Mouse (Mus musculus) MEL (cell line): ENCODE measurements around the gene Man2a1. TPM values are rescaled to one million over a fixed set of nuclear protein-coding genes. Genes with fewer than 3 reads are reported as not detected.

ENCODE experiments used
- DNase-seq: peaks from one replicate; pipeline ENCODE4 v3.0.0; 2011; ENCODE audit warnings: low read depth, low spot score
- H3K27ac ChIP-seq: 2 replicates; pipeline ENCODE4 v1.5.1; 2012; ENCODE audit warnings: low read depth, mild to moderate bottlenecking, control low read depth, low read length, moderate library complexity; ENCODE audit not compliant: control insufficient read depth
- H3K27me3 ChIP-seq, 2 experiments: fragments of 150-350 bp in 1 of 2; sonication (generic) in 1 of 2; 2 replicates each; pipeline ENCODE4 v1.6.1; 2012; ENCODE audit warnings: low read length in 2 of 2, mild to moderate bottlenecking in 2 of 2, improper control_type of control experiment in 1 of 2, moderate library complexity in 1 of 2; ENCODE audit not compliant: insufficient read depth in 2 of 2, control insufficient read depth in 1 of 2
- H3K36me3 ChIP-seq, 2 experiments: 2 replicates each; pipeline ENCODE4 v1.6.1; 2012 to 2014; ENCODE audit warnings: low read length in 2 of 2, improper control_type of control experiment in 1 of 2, inconsistent platforms in 1 of 2, mild to moderate bottlenecking in 1 of 2; ENCODE audit not compliant: insufficient read depth in 2 of 2, control insufficient read depth in 1 of 2
- H3K4me1 ChIP-seq, 2 experiments: fragments of 150-350 bp in 1 of 2; sonication (generic) in 1 of 2; 2 replicates each; pipeline ENCODE4 v1.6.1; 2012; ENCODE audit warnings: low read length in 2 of 2, improper control_type of control experiment in 1 of 2, mild to moderate bottlenecking in 1 of 2; ENCODE audit not compliant: insufficient read depth in 2 of 2, control insufficient read depth in 1 of 2
- H3K4me3 ChIP-seq, 2 experiments: fragments of 150-350 bp in 1 of 2; sonication (generic) in 1 of 2; 2 replicates each; pipeline ENCODE4 v1.5.1; 2012; ENCODE audit warnings: low read depth in 2 of 2, low read length in 2 of 2, mild to moderate bottlenecking in 2 of 2, moderate library complexity in 2 of 2, control low read depth in 1 of 2, improper control_type of control experiment in 1 of 2; ENCODE audit not compliant: control insufficient read depth in 1 of 2, insufficient read depth in 1 of 2
- H3K79me2 ChIP-seq: 2 replicates; pipeline ENCODE4 v1.6.1; 2012; ENCODE audit warnings: mild to moderate bottlenecking, low read length, moderate library complexity; ENCODE audit not compliant: control insufficient read depth, poor library complexity, insufficient read depth
- H3K9ac ChIP-seq: 2 replicates; pipeline ENCODE4 v1.6.1; 2012; ENCODE audit warnings: low read depth, mild to moderate bottlenecking, control low read depth, low read length, moderate library complexity; ENCODE audit not compliant: control insufficient read depth, poor library complexity, severe bottlenecking
- H3K9me3 ChIP-seq: fragments of 150-350 bp; sonication (generic); replicated peaks from 2 replicates; pipeline ENCODE4 v1.6.1; 2012; ENCODE audit warnings: mild to moderate bottlenecking, low read length, improper control_type of control experiment, moderate library complexity; ENCODE audit not compliant: insufficient read depth
- BHLHE40 ChIP-seq: IDR thresholded peaks from 2 replicates; pipeline ENCODE4 v1.6.1; 2012; ENCODE audit warnings: low read depth, mild to moderate bottlenecking, inconsistent platforms, low read length, improper control_type of control experiment, borderline replicate concordance
- CTCF ChIP-seq, 3 experiments: IDR thresholded peaks in 2 of 3; conservative IDR thresholded peaks in 1 of 3; 2 replicates each; pipeline ENCODE4 v1.5.1; 2011 to 2012; ENCODE audit warnings: low read length in 3 of 3, low read depth in 2 of 3, mild to moderate bottlenecking in 2 of 3, improper control_type of control experiment in 1 of 3, inconsistent platforms in 1 of 3, mixed read lengths in 1 of 3, moderate library complexity in 1 of 3; ENCODE audit not compliant: control insufficient read depth in 1 of 3, insufficient read depth in 1 of 3, poor library complexity in 1 of 3, severe bottlenecking in 1 of 3
- EP300 ChIP-seq, 2 experiments: IDR thresholded peaks; 2 replicates each; pipeline ENCODE4 v1.6.1; 2011; ENCODE audit warnings: improper control_type of control experiment in 2 of 2, low read length in 2 of 2, low read depth in 1 of 2, mild to moderate bottlenecking in 1 of 2
- ETS1 ChIP-seq: IDR thresholded peaks from 2 replicates; pipeline ENCODE4 v1.6.1; 2012; ENCODE audit warnings: low read depth, mild to moderate bottlenecking, inconsistent platforms, low read length, improper control_type of control experiment, moderate library complexity
- GATA1 ChIP-seq: IDR thresholded peaks from 2 replicates; pipeline ENCODE4 v1.6.1; 2011; ENCODE audit warnings: low read depth, low read length, improper control_type of control experiment
- HCFC1 ChIP-seq: IDR thresholded peaks from 2 replicates; pipeline ENCODE4 v1.6.1; 2012; ENCODE audit warnings: low read depth, mild to moderate bottlenecking, inconsistent platforms, low read length, improper control_type of control experiment, moderate library complexity
- MEF2A ChIP-seq: IDR thresholded peaks from 2 replicates; pipeline ENCODE4 v1.6.1; 2014; ENCODE audit warnings: low read depth, mild to moderate bottlenecking, inconsistent platforms, low read length, improper control_type of control experiment; ENCODE audit not compliant: poor library complexity, insufficient replicate concordance, severe bottlenecking; ENCODE audit errors: extremely low read depth
- MYC ChIP-seq: IDR thresholded peaks from 2 replicates; pipeline ENCODE4 v1.6.1; 2011; ENCODE audit warnings: low read depth, mild to moderate bottlenecking, low read length, improper control_type of control experiment, moderate library complexity
- NRF1 ChIP-seq: IDR thresholded peaks from 2 replicates; pipeline ENCODE4 v1.6.1; 2014; ENCODE audit warnings: low read depth, mild to moderate bottlenecking, inconsistent platforms, low read length, improper control_type of control experiment, moderate library complexity; ENCODE audit not compliant: poor library complexity, insufficient read depth, severe bottlenecking
- POLR2AphosphoS2 ChIP-seq: IDR thresholded peaks from 2 replicates; pipeline ENCODE4 v1.6.1; 2011; ENCODE audit warnings: low read length, improper control_type of control experiment
- SIN3A ChIP-seq: IDR thresholded peaks from 2 replicates; pipeline ENCODE4 v1.6.1; 2012; ENCODE audit warnings: low read length, improper control_type of control experiment, inconsistent platforms
- SMC3 ChIP-seq: IDR thresholded peaks from 2 replicates; pipeline ENCODE4 v1.6.1; 2011; ENCODE audit warnings: low read depth, low read length, improper control_type of control experiment
- UBTF ChIP-seq: IDR thresholded peaks from 2 replicates; pipeline ENCODE4 v1.6.1; 2012; ENCODE audit warnings: low read depth, mild to moderate bottlenecking, inconsistent platforms, low read length, improper control_type of control experiment, moderate library complexity, borderline replicate concordance; ENCODE audit not compliant: insufficient read depth
- USF2 ChIP-seq, 2 experiments: IDR thresholded peaks; 2 replicates each; pipeline ENCODE4 v1.6.1; 2011 to 2012; ENCODE audit warnings: improper control_type of control experiment in 2 of 2, low read length in 2 of 2, borderline replicate concordance in 1 of 2, inconsistent platforms in 1 of 2, low read depth in 1 of 2, mild to moderate bottlenecking in 1 of 2; ENCODE audit not compliant: insufficient read depth in 1 of 2
- ZMIZ1 ChIP-seq: IDR thresholded peaks from 2 replicates; pipeline ENCODE4 v1.6.1; 2012; ENCODE audit warnings: low read depth, mild to moderate bottlenecking, inconsistent platforms, low read length, improper control_type of control experiment, moderate library complexity
- polyA plus RNA-seq, 2 experiments: library from polyadenylated mRNA; stranded (reverse) in 1 of 2; unstranded in 1 of 2; fragments of >175 nt in 1 of 2; fragments of >200 nt in 1 of 2; gene quantifications; 2 replicates each; pipeline versions ENCODE4 v1.2.1 to v1.2.4; 2012; ENCODE audit warnings: low replicate concordance in 2 of 2, low read depth in 1 of 2; ENCODE audit not compliant: insufficient read length in 2 of 2, insufficient read depth in 1 of 2, missing spikeins in 1 of 2
- total RNA-seq: library from RNA; depleted of rRNA; stranded (reverse); fragments of 300-350 nt; gene quantifications from 2 replicates; pipeline ENCODE4 v1.2.3, GENCODE M21; 2012

Gene Man2a1
- total and polyA plus RNA-seq, 3 experiments, result 8.7 to 27.5 (median 9.1) TPM

DNA sequence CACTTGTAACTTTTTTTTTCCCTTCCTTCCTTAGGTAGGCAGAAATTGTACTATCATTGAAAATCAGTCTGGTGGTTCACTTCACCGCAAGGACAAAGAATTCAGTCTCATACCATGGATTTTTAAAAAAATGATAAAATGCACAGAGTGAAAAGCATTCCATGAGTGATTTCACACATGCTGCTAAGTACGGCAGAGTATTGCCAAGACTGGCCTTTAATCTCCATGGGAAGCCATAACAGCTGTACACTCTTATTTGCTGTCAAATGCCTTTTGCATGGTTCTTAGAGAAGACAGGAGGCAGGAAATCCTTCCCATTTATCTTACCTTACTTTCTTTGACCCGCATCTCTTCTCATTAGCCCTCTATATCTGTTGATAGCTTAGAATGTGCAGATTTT is 45.6 kb upstream of the Man2a1 start:
- Histone ChIP-seq H3K4me1 (no peaks in the 10 kb centered on the region), H3K27ac (no peak overlapping the region), H3K4me3 (no peak overlapping the region), H3K79me2 (no peaks in the 10 kb centered on the region), H3K36me3 (no peaks in the 10 kb centered on the region), H3K27me3 (no peaks in the 10 kb centered on the region), H3K9me3 (no peaks in the 10 kb centered on the region), H3K9ac (no peak overlapping the region)
- no peak for TF ChIP-seq HCFC1
- TF ChIP-seq NRF1, result no peak
- no peak for TF ChIP-seq CTCF (IDR thresholded peaks at IDR 0.05 in 2 of 3, conservative IDR thresholded peaks at IDR 0.05 in 1 of 3; ENCODE audit: control insufficient read depth in 1 of 3, insufficient read depth in 1 of 3, low read depth in 2 of 3, low read length in 3 of 3, poor library complexity in 1 of 3, severe bottlenecking in 1 of 3)
- TF ChIP-seq UBTF, result no peak
- TF ChIP-seq GATA1, result no peak
- no peak for TF ChIP-seq MYC
- no peak for TF ChIP-seq ZMIZ1
- TF ChIP-seq USF2 (IDR thresholded peaks at IDR 0.05; ENCODE audit: borderline replicate concordance in 1 of 2, insufficient read depth in 1 of 2, low read depth in 1 of 2, low read length in 2 of 2), result no peak
- TF ChIP-seq EP300 (IDR thresholded peaks at IDR 0.05; ENCODE audit: low read depth in 1 of 2, low read length in 2 of 2), result no peak
- no peak for TF ChIP-seq ETS1
- no peak for TF ChIP-seq BHLHE40
- no peak for DNase-seq

- no peak overlapping the region for H3K9ac ChIP-seq
- H3K4me1 ChIP-seq, result no peaks in the 10 kb centered on the region
- no peak overlapping the region for H3K4me3 ChIP-seq
- no peaks in the 10 kb centered on the region for H3K9me3 ChIP-seq
- TF ChIP-seq SMC3 (no peak), MYC (no peak), POLR2AphosphoS2 (no peak), SIN3A (no peak), MEF2A (no peak)
- TF ChIP-seq, all 39 proteins: peak for 0
- no peaks in the 10 kb centered on the region for H3K79me2 ChIP-seq
- H3K27me3 ChIP-seq, result no peaks in the 10 kb centered on the region
- H3K36me3 ChIP-seq, result no peaks in the 10 kb centered on the region
- no peak for DNase-seq
- no peak overlapping the region for H3K27ac ChIP-seq
Measured at GRCm38 (mm10) chr17:64556661-64557445, 43.7 kb upstream of the Man2a1 start.
